Mouse (Mus musculus) lung, postnatal 0 days (tissue): ENCODE data around the gene Kif3a. TPM values are rescaled to one million over a fixed set of nuclear protein-coding genes. Genes with fewer than 3 reads are reported as not detected.

Experiments used
- ATAC-seq: fragments of 200-750 bp; cut with Nextera tagmentation; 2 replicates; pipeline ENCODE4 v1.8.0; 2017; ENCODE audit warnings: moderate library complexity
- DNase-seq: peaks from one replicate; pipeline ENCODE4 v3.0.0-alpha.2; 2016; ENCODE audit warnings: low spot score
- H3K27ac ChIP-seq: fragments of 300-500 bp; sonication (generic); 2 replicates; pipeline ENCODE4 v1.5.1; 2014; ENCODE audit warnings: antibody characterized with exemption, mild to moderate bottlenecking, low read length, mixed read lengths
- H3K27me3 ChIP-seq: fragments of 300-500 bp; sonication (generic); replicated peaks from 2 replicates; pipeline ENCODE4 v1.6.1; 2014; ENCODE audit warnings: low read length, mixed read lengths; ENCODE audit not compliant: insufficient read depth
- H3K36me3 ChIP-seq: fragments of 300-500 bp; sonication (generic); 2 replicates; pipeline ENCODE4 v1.6.1; 2014; ENCODE audit warnings: low read length, mixed read lengths; ENCODE audit not compliant: insufficient read depth
- H3K4me1 ChIP-seq: fragments of 300-500 bp; sonication (generic); 2 replicates; pipeline ENCODE4 v1.6.1; 2014; ENCODE audit warnings: antibody characterized with exemption, low read depth, low read length, mixed read lengths; ENCODE audit not compliant: insufficient read depth
- H3K4me2 ChIP-seq: fragments of 300-500 bp; sonication (generic); replicated peaks from 2 replicates; pipeline ENCODE4 v1.6.1; 2014; ENCODE audit warnings: low read depth, mild to moderate bottlenecking, low read length, moderate library complexity, mixed read lengths
- H3K4me3 ChIP-seq: fragments of 300-500 bp; sonication (generic); 2 replicates; pipeline ENCODE4 v1.5.1; 2014; ENCODE audit warnings: low read depth, low read length
- H3K9ac ChIP-seq: fragments of 300-500 bp; sonication (generic); replicated peaks from 2 replicates; pipeline ENCODE4 v1.6.1; 2014; ENCODE audit warnings: low read depth, mild to moderate bottlenecking
- H3K9me3 ChIP-seq: fragments of 300-500 bp; sonication (generic); 2 replicates; pipeline ENCODE4 v1.6.1; 2016; ENCODE audit warnings: low read length, mixed read lengths
- CTCF ChIP-seq: IDR thresholded peaks from 2 replicates; pipeline ENCODE4 v1.5.1; 2016; ENCODE audit warnings: antibody characterized with exemption, mild to moderate bottlenecking
- EP300 ChIP-seq: IDR thresholded peaks from 2 replicates; pipeline ENCODE4 v1.6.1; 2016; ENCODE audit warnings: antibody characterized with exemption, mild to moderate bottlenecking, control low read depth
- WGBS: fragments of 180-500 bp; shearing (Covaris S2); extraction: QIAGEN DNeasy Blood & Tissue Kit; methylation state at CpG from one replicate; pipeline ENCODE4 v1.1.7; 2014; 5-methylcytosine and 5-hydroxymethylcytosine counted together
- polyA plus RNA-seq: library from polyadenylated mRNA; unstranded; fragments of >200 nt; fragmentation: Nextera tagmentation; extraction: Ambion mirVana; gene quantifications from 2 replicates; pipeline ENCODE4 v1.2.1, GENCODE M21; 2015

The Kif3a gene
- polyA plus RNA-seq, 1 experiment from 2014 or later = 39.9 TPM

DNA sequence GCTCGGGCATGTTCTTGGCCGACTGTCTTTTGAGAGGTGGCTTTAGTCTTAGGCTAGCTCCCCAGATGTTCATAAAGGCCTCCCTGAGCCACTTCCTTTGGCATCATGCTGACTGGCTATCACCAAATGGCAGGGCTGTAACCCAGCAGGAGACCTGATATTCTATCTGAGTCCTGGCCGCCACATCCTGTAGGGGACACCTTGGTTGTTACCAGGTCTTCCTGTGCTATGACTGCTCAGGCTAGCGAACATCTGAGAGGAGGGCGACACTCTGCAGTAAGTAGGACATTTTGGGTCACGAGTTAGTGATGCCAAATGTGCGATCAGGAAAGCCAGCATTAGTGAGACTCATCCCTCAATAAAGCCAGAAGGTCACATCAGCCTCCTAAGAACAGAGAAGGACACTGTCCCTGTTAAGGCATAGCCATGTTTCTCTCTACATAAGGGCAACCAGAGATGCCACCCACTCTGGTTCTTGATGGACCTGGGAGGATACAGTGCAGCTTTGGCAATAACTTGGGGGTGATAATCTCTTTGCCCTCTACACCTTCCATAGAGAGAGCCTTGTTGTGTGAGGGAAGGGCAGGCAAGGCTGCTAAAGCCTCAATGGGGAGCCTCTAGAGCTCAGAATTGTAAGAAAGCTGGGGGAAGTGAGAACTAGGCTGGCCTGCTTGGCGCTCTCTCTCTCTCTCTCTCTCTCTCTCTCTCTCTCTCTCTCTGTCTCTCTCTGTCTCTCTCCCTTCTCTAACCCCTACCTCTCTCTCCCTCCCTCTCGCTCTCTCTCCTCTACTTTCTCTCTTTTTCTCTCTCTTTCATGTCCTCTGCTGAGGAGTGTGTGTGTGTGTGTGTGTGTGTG, 38.6 kb upstream of the Kif3a start:
- no peak overlapping the region for H3K9ac ChIP-seq
- H3K36me3 ChIP-seq = no peaks in the 10 kb centered on the region
- TF ChIP-seq CTCF (no peak), EP300 (no peak)
- no peaks in the 10 kb centered on the region for H3K9me3 ChIP-seq
- no peak for ATAC-seq
- no peaks in the 10 kb centered on the region for H3K27me3 ChIP-seq
- no peak overlapping the region for H3K4me2 ChIP-seq
- DNase-seq = no peak
- H3K4me1 ChIP-seq = peaks cover 10% of the 10 kb centered on the region; the same call in 1 of the 2 replicates
- H3K27ac ChIP-seq = no peak overlapping the region
- WGBS = 73% methylated on average over 9 of the region's 9 CpGs
- H3K4me3 ChIP-seq = no peak overlapping the region

DNA sequence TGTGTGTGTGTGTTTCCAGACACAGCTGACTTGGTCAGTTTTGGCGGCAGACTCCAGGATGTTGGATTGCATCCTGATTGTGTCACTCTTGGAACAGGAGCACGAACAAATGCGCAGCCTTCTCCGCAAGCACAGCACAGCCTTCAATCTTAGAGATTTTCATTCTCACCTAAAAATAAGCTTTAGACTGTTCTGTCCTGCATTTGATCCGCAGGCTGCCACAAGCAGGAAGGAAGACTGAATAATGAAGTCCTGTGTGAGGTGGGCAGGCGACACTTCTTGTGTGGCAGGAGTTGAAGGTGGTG, 38.0 kb upstream of the Kif3a start:
- ATAC-seq (peak; percentile 41; the same call in 1 of the 2 replicates), DNase-seq (peak; percentile 70)
- H3K4me1 ChIP-seq = peaks cover 10% of the 10 kb centered on the region; the same call in 1 of the 2 replicates
- TF ChIP-seq CTCF = no peak
- TF ChIP-seq EP300 = no peak
- H3K36me3 ChIP-seq = peaks cover 2% of the 10 kb centered on the region; the same call in 1 of the 2 replicates
- no peak overlapping the region for H3K4me3 ChIP-seq
- no peaks in the 10 kb centered on the region for H3K9me3 ChIP-seq
- no peaks in the 10 kb centered on the region for H3K27me3 ChIP-seq
- H3K4me2 ChIP-seq = no peak overlapping the region
- WGBS = 32% methylated on average over 6 of the region's 6 CpGs
- no peak overlapping the region for H3K9ac ChIP-seq
- H3K27ac ChIP-seq = no peak overlapping the region

DNA sequence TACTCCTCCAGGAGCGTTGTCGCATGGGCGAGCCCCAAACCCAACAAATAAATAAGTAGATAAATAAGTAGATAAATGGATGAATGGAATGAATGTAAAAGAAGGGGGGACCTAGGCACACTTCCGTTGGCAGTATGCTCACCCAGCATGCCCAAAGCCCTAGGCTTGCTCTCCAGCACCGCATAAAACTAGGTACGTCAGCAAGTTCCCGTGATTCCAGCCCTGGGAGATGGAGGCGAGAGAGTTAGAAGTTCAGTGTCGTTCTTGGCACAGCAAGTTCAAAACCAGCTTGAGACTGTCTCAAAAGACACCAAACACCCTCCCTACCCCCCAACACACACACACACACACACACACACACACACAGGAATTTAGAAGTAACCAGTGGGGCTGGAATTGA, 37.2 kb upstream of the Kif3a start:
- Histone ChIP-seq H3K36me3 (peaks cover 10% of the 10 kb centered on the region), H3K4me1 (peaks cover 10% of the 10 kb centered on the region; the same call in 1 of the 2 replicates), H3K27ac (no peak overlapping the region), H3K4me2 (no peak overlapping the region), H3K27me3 (no peaks in the 10 kb centered on the region), H3K9ac (no peak overlapping the region), H3K9me3 (no peaks in the 10 kb centered on the region), H3K4me3 (no peak overlapping the region)
- TF ChIP-seq CTCF = no peak
- no peak for TF ChIP-seq EP300
- no peak for ATAC-seq
- WGBS = 75% methylated on average over 9 of the region's 9 CpGs
- no peak for DNase-seq

DNA sequence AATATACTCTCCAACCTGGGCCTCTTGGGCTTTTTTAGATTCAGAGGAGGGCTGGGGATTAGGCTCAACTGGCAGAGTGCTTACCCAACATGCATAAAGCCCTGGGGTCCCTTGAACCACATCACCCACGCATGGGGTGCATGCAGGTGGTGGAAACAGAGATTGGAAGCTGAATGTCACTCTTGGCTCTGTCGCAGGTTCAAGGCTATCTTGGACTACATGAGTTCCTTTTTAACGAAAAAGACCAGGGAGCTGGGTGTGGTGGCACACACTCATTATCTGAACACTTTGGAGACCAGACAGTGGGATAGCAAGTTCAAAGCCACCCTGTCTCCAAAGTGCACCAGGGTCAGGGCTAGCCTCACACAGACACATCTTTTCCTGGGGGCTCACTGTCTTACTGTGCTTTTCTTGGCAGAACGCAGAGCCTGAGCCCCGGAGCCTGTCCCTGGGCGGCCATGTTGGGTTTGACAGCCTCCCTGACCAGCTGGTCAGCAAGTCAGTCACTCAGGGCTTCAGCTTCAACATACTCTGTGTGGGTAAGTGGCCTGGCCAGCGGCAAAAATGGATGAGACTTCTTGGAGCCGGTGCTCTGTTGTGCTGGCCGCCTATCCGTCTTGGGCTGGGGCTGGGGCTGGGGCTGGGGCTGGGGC, 35.5 kb upstream of the Kif3a start:
- 86% methylated on average over 10 of the region's 10 CpGs for WGBS

DNA sequence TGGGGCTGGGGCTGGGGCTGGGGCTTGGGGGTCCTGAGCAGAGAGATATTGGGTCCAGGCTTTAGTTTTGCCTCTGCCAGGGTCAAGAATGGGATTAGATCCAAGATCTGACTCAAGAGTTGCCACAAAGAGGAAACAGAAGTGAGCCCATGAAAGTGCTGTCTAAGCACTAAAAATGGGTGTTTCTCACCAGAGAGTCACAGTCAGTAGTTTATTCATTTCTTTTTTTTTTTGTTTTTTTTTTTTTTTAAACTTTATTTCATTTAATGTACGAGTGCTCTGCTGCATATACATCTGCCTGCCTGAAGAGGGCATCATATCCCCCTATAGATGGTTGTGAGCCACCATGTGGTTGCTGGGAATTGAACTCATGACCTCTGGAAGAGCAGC, 35.0 kb upstream of the Kif3a start:
- Histone ChIP-seq H3K36me3 (peaks cover 14% of the 10 kb centered on the region), H3K4me1 (0 out of 2 replicates have a peak, but pooled peaks cover 4% of the 10 kb centered on the region), H3K9ac (no peak overlapping the region), H3K4me2 (no peak overlapping the region), H3K27ac (no peak overlapping the region), H3K9me3 (no peaks in the 10 kb centered on the region), H3K27me3 (no peaks in the 10 kb centered on the region), H3K4me3 (no peak overlapping the region)
- TF ChIP-seq EP300 (no peak), CTCF (no peak)
- no peak for DNase-seq
- WGBS = 85% methylated on average over 1 of the region's 1 CpGs
- no peak for ATAC-seq

More for the DNA sequence above, 35.5 kb upstream of the Kif3a start:
- H3K27ac ChIP-seq = no peak overlapping the region
- no peak overlapping the region for H3K4me2 ChIP-seq
- 0 out of 2 replicates have a peak, but pooled peaks cover 4% of the 10 kb centered on the region for H3K4me1 ChIP-seq
- H3K27me3 ChIP-seq = no peaks in the 10 kb centered on the region
- H3K9me3 ChIP-seq = no peaks in the 10 kb centered on the region
- H3K9ac ChIP-seq = no peak overlapping the region
- H3K4me3 ChIP-seq = no peak overlapping the region
- peaks cover 14% of the 10 kb centered on the region for H3K36me3 ChIP-seq
- no peak for ATAC-seq
- TF ChIP-seq EP300 = no peak
- TF ChIP-seq CTCF = no peak
- no peak for DNase-seq

- peaks cover 13% of the 10 kb centered on the region for H3K36me3 ChIP-seq
- no peak for TF ChIP-seq CTCF
- no peak for TF ChIP-seq EP300
- DNase-seq (no peak), ATAC-seq (peak; percentile 21; the same call in 1 of the 2 replicates)
- H3K4me1 ChIP-seq = no peaks in the 10 kb centered on the region
- H3K4me3 ChIP-seq = no peak overlapping the region
- H3K4me2 ChIP-seq = no peak overlapping the region
- H3K27ac ChIP-seq = no peak overlapping the region
- H3K9me3 ChIP-seq = no peaks in the 10 kb centered on the region
- no peak overlapping the region for H3K9ac ChIP-seq
- no peaks in the 10 kb centered on the region for H3K27me3 ChIP-seq
- WGBS = 64% methylated on average over 15 of the region's 15 CpGs
These were observed 28.1 kb upstream of the Kif3a start for GRCm38 (mm10) chr11:53539002-53539491.
